Mouse (Mus musculus): ENCODE measurements around the gene Msrb2.

DNA sequence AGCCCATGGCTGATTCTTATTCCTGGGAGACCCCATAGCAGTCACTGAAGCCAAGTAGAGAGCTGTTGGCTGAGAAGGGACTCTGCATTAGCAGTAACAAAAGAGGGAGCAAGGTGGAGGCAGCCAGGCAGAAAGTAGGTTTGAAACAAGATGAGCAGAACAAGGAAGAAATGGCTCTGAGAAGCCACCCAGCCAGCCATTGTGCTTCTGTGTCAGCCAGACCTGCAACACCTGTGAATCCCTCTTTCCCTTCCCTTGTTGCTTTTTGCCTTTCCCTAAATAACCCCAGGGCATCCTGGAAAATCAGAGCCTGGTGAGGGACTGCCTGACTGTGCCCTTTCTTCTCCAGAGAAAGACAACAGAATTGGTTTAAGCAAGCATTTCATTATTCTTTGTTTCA, 51.0 kb downstream of the Msrb2 start:
- no peak for TF ChIP-seq CTCF (IDR thresholded peaks at IDR 0.05; ENCODE audit: low read depth)
- TF ChIP-seq EP300 (IDR thresholded peaks at IDR 0.05; ENCODE audit: low read depth), result no peak
